Mouse (Mus musculus) yolk sac, embryonic 10.5 days (tissue): ENCODE measurements around the gene St7l.

ENCODE experiments used
- DNase-seq: peaks from one replicate; pipeline ENCODE4 v3.0.0-alpha.2; 2017; ENCODE audit warnings: low spot score

The St7l gene

DNA sequence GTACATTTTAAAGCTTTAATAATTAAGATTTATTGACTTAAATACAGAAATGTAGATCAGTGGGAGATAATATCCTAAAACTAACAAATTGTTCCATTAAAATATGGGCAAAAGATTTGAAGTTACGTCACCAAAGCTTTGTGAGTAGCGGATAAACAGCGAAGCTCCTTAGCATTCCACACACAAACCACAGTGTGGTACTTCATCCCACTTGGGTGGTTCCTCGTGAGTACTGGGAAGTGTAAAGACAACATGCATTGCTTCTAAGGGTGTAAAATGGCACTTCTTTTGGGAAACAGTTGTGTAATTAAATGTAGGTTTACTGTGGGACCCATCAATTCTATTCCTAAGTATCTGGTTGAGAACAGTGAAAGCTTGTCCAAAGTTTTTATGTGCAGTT is 37.3 kb downstream of the St7l start:
- DNase-seq, result no peak

- no peak for DNase-seq
These were observed 41.6 kb downstream of the St7l start for GRCm38 (mm10) chr3:104905389-104905788.

DNA sequence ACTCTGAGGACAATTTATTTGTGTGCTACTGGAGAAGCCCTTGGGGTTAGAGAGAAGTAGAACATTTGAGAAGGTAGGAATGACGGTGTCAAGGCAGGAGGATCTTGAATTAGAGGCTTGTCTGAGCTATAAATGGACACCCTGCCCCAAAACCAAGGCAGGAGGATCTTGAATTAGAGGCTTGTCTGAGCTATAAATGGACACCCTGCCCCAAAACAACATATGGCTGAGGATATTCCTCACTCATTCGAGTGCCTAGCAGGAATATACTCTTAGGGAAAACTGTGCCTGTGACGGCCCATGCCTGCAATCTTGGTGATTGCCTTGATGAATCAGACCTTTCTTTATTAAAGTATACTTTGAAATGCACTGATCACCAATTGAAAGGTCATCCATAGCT is 42.2 kb downstream of the St7l start:
- no peak for DNase-seq

- no peak for DNase-seq
These were observed 45.4 kb downstream of the St7l start for GRCm38 (mm10) chr3:104909195-104909594.

DNA sequence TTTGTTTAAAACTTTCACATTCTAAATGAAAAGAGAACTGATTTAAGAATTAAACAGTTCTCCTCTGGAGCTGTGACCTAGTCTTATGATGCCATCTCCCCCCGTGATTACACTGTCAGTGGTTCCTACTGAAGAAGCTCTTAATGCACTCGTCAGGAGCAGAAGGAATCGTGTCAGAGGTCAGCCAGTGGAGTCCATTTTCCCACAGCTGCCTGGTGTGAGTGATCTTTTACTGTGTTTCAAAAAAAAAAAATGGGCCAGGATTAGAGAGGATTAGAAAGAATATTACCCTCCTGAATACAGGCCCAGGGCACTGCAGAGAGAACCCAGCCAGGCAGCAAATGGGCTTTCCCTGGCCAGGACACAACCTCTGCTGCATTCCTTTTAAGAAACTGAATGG is 51.2 kb downstream of the St7l start:
- DNase-seq, result no peak

- no peak for DNase-seq
These were observed 65.6 kb downstream of the St7l start for GRCm38 (mm10) chr3:104929385-104929784.

DNA sequence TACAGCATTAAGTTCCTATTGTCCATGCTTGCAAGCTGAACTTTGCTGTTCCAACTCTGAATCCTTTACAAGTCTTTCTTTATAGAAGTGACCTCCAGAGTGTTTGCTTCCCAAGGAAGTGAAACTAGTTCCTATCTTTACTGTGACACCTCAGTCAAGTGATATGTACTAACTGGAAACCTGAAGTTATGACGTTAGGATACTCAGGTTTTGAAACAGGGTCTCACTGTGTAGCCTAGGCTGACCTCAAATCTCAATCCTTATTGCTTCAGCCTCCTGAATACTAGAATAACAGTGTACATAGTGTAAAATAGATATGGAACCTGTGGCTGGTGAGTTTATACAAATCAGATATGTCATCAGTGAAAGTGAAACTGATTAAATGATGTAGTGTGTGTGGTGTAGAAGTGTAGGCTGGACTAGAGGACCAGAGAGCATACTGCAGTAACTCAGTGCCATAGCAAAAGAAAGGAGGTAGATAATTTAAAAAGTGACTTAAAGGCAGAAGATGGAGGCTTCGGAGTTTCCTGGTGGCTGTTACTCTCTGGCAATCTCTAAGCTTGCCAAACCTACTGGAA is 74.0 kb downstream of the St7l start:
- DNase-seq, result no peak

- DNase-seq, result no peak
These were observed 74.5 kb downstream of the St7l start for GRCm38 (mm10) chr3:104938327-104938726.

DNA sequence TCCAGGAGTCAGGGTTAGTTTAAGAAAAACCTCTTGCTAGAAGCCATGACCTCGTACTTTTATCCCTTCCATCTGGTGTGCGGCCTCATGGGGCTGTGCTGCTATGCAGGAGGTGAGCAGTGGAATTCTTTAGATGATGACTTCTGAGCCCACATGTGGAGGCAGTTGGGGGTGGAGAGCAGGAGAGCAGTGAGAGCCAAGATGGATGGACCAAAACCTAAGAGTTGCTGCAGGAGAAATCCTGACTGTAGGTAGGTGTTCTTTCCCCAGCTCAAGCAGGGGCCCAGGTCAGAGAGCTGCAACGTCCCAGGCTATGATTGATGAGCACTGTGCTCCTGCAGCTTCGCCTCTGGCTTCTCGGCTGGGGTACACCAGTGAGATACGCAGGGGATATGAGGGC is 76.9 kb downstream of the St7l start:
- peak; percentile 60 for DNase-seq

DNA sequence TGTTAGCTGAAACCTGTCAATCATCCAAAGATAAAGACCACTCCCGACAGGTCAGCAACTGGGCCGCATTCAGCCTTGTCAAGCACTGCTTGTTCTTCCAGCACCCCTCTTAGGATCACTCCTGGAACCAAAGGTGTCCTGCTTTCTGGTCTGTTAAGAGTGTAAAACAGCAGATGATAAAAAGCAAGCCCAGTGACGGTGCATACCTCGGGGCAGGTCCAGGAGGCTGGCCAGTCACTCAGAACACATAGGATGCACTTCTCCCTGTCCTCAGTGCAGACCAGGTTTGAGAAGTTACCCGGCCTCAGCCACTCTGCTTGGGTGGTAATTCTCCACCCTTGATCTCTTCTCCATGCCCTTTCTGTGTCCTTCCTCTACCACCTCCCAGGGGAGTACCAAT is 78.9 kb downstream of the St7l start:
- no peak for DNase-seq

GRCm38 (mm10) chr3:104943333-104943732 is 79.5 kb downstream of the St7l start:
- peak; percentile 26 for DNase-seq

GRCm38 (mm10) chr3:104944894-104945293 is 81.1 kb downstream of the St7l start:
- DNase-seq, result peak; percentile 27

GRCm38 (mm10) chr3:104950926-104951325 is 87.1 kb downstream of the St7l start:
- no peak for DNase-seq

DNA sequence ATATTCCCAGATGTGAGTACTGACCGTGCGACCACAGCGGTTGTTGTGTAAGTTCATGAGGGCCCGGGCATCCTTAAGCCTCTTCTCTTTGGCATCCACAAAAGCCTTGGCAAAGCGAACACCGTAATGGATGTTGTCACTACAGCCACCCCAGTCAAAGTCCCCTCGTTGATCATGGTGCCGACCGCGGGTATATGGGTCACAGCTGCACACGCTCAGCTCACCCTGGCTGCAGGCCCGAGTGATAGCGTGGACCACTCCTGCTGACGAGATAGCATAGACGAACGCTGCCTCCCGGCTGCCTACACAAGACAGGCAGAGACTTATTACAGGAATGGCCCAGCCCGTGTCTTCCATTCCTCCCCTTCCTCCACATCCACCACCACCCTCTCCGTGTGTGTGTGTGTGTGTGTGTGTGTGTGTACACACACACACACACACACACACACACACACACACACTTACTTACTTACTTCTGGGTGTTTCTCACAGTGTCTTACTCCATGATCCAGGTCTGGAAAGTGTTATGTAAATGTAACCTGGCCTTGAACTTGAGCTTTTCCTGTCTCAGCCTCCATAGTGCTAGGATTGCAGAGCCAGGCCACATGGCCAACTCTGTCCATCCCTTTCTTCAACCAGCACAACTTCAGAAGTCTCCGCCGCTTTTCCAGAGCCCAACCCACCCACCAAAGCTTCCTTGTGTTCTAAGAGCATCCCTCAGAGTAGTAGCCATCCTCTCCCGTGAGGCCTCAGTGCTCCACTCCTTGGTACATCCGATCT is 89.3 kb downstream of the St7l start:
- DNase-seq, result no peak

- DNase-seq, result no peak
These were observed 90.3 kb downstream of the St7l start for GRCm38 (mm10) chr3:104954137-104954536.

GRCm38 (mm10) chr3:104954551-104954950 is 90.7 kb downstream of the St7l start:
- DNase-seq, result no peak

- DNase-seq, result no peak
These were observed 92.4 kb downstream of the St7l start for GRCm38 (mm10) chr3:104956131-104956581.

DNA sequence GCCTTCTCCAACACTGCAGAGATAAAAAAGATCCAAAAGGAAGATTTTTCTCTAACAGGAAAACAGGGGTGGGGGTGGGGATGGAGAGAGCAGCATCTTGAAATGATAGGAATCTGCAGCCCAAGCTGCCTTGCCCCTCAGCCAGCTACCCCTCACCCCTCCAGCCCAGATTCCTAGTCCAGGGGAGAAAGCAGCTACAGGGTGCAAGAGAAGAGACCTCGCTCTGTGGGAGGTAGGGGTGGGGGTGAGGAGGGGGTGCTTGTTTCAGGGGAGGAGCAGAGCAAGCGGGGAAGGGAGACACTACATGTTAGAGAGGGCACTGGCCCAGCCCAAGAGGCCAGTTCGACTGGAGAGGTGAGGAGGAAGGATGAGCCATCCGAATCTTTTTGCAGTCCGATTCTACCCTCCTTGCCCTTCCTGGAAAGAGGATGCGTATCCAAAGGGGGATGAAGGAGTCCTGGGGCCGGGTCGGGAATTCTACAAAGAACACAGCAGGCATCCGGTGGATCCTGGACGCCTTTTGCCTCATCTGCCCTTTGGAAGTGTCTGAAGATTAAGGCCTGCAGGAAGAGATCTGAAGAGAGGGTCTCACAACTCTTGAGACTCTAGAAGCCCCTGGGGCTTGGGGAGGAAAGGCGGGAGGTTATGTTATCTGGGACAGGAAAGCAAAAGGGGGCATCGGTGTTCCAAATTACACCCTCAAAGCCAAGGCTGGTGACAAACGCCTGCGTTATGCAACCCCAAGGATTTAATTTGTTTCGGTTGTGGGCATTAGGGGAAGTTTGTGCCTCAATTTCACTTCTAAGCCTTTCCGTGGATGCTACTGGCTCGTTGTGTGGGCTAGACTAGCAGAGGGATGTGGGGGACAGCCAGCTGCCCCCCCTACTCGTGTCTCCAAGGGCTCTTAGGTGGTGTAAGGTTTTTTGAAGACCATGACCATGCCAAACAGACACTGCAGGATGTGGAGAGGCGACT is 96.5 kb downstream of the St7l start:
- peak; percentile 38 for DNase-seq

GRCm38 (mm10) chr3:104961066-104962059 is 97.6 kb downstream of the St7l start, which contains the start of gene Wnt2b:
Gene Wnt2b (minus strand): TSS chr3:104961921.
- DNase-seq, result no peak

DNA sequence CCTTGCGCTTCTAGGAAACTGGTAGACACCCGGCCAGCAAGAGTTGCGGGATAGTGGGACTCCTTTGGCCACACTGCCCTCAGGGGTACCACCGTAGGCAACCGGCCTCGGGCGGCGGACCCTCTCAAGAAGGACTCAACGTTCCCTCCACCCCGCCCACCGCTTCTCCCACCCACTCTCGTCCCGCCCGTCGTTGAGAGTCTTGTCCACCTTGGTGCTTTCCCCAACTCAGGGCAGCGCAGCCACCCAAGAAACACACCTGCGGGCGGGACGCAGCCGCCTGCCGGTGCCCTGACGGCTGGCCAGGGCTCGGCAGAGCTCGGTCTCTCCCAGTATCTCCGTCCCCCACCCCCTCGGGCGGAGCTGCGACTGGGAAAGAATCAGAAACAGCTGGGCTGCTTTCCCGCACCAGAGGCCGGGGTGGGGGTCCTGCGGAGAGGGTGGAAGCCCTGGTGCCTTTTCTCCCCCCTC is 98.4 kb downstream of the St7l start:
- peak; percentile 16 for DNase-seq

GRCm38 (mm10) chr3:104962866-104963265 is 99.1 kb downstream of the St7l start:
- DNase-seq, result no peak
